Mouse (Mus musculus) heart, embryonic 10.5 days (tissue): ENCODE results near the gene Gfy. TPM values are rescaled to one million over a fixed set of nuclear protein-coding genes. Genes with fewer than 3 reads are reported as not detected.
A peak's percentile ranks its signal among the peaks of the same experiment; 100 is the strongest.
"Not testable (repeated sequence)": the region's sequence is repeated elsewhere in the genome, so short reads cannot be mapped to it uniquely, and the experiment has no call there.

ENCODE experiments used
- DNase-seq: peaks from one replicate; pipeline ENCODE4 v3.0.0-alpha.2; 2017; ENCODE audit warnings: low spot score
- H3K27ac ChIP-seq: fragments of 300-500 bp; sonication (generic); 2 replicates; pipeline ENCODE4 v1.5.1; 2016; ENCODE audit warnings: mild to moderate bottlenecking
- H3K27me3 ChIP-seq: fragments of 300-500 bp; sonication (generic); 2 replicates; pipeline ENCODE4 v1.6.1; 2016; ENCODE audit warnings: mild to moderate bottlenecking; ENCODE audit not compliant: poor library complexity, insufficient read depth, severe bottlenecking
- H3K36me3 ChIP-seq: fragments of 300-500 bp; sonication (generic); 2 replicates; pipeline ENCODE4 v1.6.1; 2016; ENCODE audit warnings: mild to moderate bottlenecking, moderate library complexity
- H3K4me1 ChIP-seq: fragments of 300-500 bp; sonication (generic); 2 replicates; pipeline ENCODE4 v1.6.1; 2016; ENCODE audit warnings: mild to moderate bottlenecking
- H3K4me3 ChIP-seq: fragments of 300-500 bp; sonication (generic); 2 replicates; pipeline ENCODE4 v1.5.1; 2016; ENCODE audit warnings: mild to moderate bottlenecking, moderate library complexity
- H3K9me3 ChIP-seq: fragments of 300-500 bp; sonication (generic); 2 replicates; pipeline ENCODE4 v1.6.1; 2016; ENCODE audit warnings: mild to moderate bottlenecking, moderate library complexity
- WGBS: fragments of 180-500 bp; shearing (Covaris S2); methylation state at CpG from one replicate; pipeline ENCODE4 v1.1.7; 2016; 5-methylcytosine and 5-hydroxymethylcytosine counted together
- polyA plus RNA-seq: library from polyadenylated mRNA; unstranded; fragments of >200 nt; fragmentation: Nextera tagmentation; extraction: Ambion mirVana; gene quantifications from 2 replicates; pipeline ENCODE4 v1.2.1, GENCODE M21; 2016

Gene Gfy
- polyA plus RNA-seq, 1 experiment from 2014 or later = not detected

- H3K9me3 ChIP-seq = peaks cover 16% of the 10 kb centered on the region
- peaks cover 97% of the 10 kb centered on the region for H3K27me3 ChIP-seq
- DNase-seq = no peak
- peaks cover 15% of the 10 kb centered on the region for H3K4me1 ChIP-seq
- 0 out of 2 replicates have a peak overlapping the region, but pooled peaks have one; percentile 25 for H3K27ac ChIP-seq
- 6% methylated on average over 29 of the region's 29 CpGs for WGBS
- peaks cover 6% of the 10 kb centered on the region; the same call in 1 of the 2 replicates for H3K36me3 ChIP-seq
- H3K4me3 ChIP-seq = peak overlapping the region; percentile 40
These were observed 4.6 kb downstream of the Gfy start for GRCm38 (mm10) chr7:45174567-45175280.

GRCm38 (mm10) chr7:45173772-45174171 is 5.6 kb downstream of the Gfy start:
- not testable (repeated sequence) for H3K27ac ChIP-seq, DNase-seq, H3K4me3 ChIP-seq
- 39% methylated on average over 1 of the region's 1 CpGs for WGBS
- Histone ChIP-seq H3K36me3 (peaks cover 15% of the 10 kb centered on the region), H3K9me3 (peaks cover 25% of the 10 kb centered on the region), H3K27me3 (peaks cover 97% of the 10 kb centered on the region), H3K4me1 (peaks cover 16% of the 10 kb centered on the region)

GRCm38 (mm10) chr7:45172974-45173373 is 6.4 kb downstream of the Gfy start:
- no peak for DNase-seq
- WGBS = 56% methylated on average over 7 of the region's 7 CpGs
- Histone ChIP-seq H3K4me3 (no peak overlapping the region), H3K9me3 (peaks cover 27% of the 10 kb centered on the region), H3K27ac (no peak overlapping the region), H3K4me1 (peaks cover 24% of the 10 kb centered on the region), H3K36me3 (peaks cover 16% of the 10 kb centered on the region), H3K27me3 (peaks cover 97% of the 10 kb centered on the region)

- 86% methylated on average over 3 of the region's 3 CpGs for WGBS
- Histone ChIP-seq H3K4me1 (peaks cover 19% of the 10 kb centered on the region), H3K9me3 (peaks cover 27% of the 10 kb centered on the region), H3K4me3 (peak overlapping the region; percentile 27; the same call in 1 of the 2 replicates), H3K27me3 (peaks cover 97% of the 10 kb centered on the region), H3K27ac (no peak overlapping the region), H3K36me3 (peaks cover 16% of the 10 kb centered on the region)
- no peak for DNase-seq
These were observed 9.9 kb downstream of the Gfy start for GRCm38 (mm10) chr7:45169495-45169894.

GRCm38 (mm10) chr7:45168656-45169055 is 10.7 kb downstream of the Gfy start:
- Histone ChIP-seq H3K36me3 (peaks cover 16% of the 10 kb centered on the region), H3K27me3 (peaks cover 98% of the 10 kb centered on the region), H3K9me3 (peaks cover 27% of the 10 kb centered on the region), H3K27ac (no peak overlapping the region), H3K4me3 (peak overlapping the region; percentile 27), H3K4me1 (peaks cover 27% of the 10 kb centered on the region)
- 5% methylated on average over 24 of the region's 24 CpGs for WGBS
- no peak for DNase-seq

- Histone ChIP-seq H3K36me3 (peaks cover 16% of the 10 kb centered on the region), H3K9me3 (peaks cover 27% of the 10 kb centered on the region), H3K27me3 (peaks cover 99% of the 10 kb centered on the region), H3K4me1 (peaks cover 30% of the 10 kb centered on the region), H3K27ac (no peak overlapping the region), H3K4me3 (peak overlapping the region; percentile 15; the same call in 1 of the 2 replicates)
- 3% methylated on average over 19 of the region's 19 CpGs for WGBS
- DNase-seq = no peak
These were observed 11.5 kb downstream of the Gfy start for GRCm38 (mm10) chr7:45167761-45168445.

- DNase-seq = no peak
- peaks cover 27% of the 10 kb centered on the region for H3K9me3 ChIP-seq
- H3K27ac ChIP-seq = no peak overlapping the region
- H3K4me1 ChIP-seq = peaks cover 38% of the 10 kb centered on the region
- H3K4me3 ChIP-seq = no peak overlapping the region
- peaks cover 16% of the 10 kb centered on the region for H3K36me3 ChIP-seq
- H3K27me3 ChIP-seq = peaks cover 96% of the 10 kb centered on the region
- WGBS = 29% methylated on average over 10 of the region's 10 CpGs
These were observed 12.4 kb downstream of the Gfy start for GRCm38 (mm10) chr7:45166950-45167401.

GRCm38 (mm10) chr7:45165701-45166100 is 13.7 kb downstream of the Gfy start:
- Histone ChIP-seq H3K4me1 (peaks cover 41% of the 10 kb centered on the region), H3K27ac (no peak overlapping the region), H3K4me3 (no peak overlapping the region), H3K27me3 (peaks cover 84% of the 10 kb centered on the region), H3K36me3 (peaks cover 20% of the 10 kb centered on the region), H3K9me3 (peaks cover 21% of the 10 kb centered on the region)
- no peak for DNase-seq
- 44% methylated on average over 11 of the region's 11 CpGs for WGBS

- Histone ChIP-seq H3K4me1 (peaks cover 41% of the 10 kb centered on the region), H3K36me3 (peaks cover 21% of the 10 kb centered on the region), H3K4me3 (no peak overlapping the region), H3K27me3 (peaks cover 76% of the 10 kb centered on the region), H3K27ac (no peak overlapping the region), H3K9me3 (peaks cover 13% of the 10 kb centered on the region)
- no peak for DNase-seq
- 56% methylated on average over 5 of the region's 5 CpGs for WGBS
These were observed 14.5 kb downstream of the Gfy start for GRCm38 (mm10) chr7:45164833-45165232.

GRCm38 (mm10) chr7:45163735-45164490 is 15.5 kb downstream of the Gfy start, which contains the start of gene Slc17a7:
Slc17a7 (plus strand) TSS chr7:45163949.
- Histone ChIP-seq H3K4me3 (peak within 1 kb of the TSS; percentile 61), H3K36me3 (peaks cover 21% of the 10 kb centered on the region), H3K27ac (peak within 1 kb of the TSS; percentile 69; the same call in 1 of the 2 replicates), H3K27me3 (peaks cover 66% of the 10 kb centered on the region), H3K9me3 (peaks cover 3% of the 10 kb centered on the region), H3K4me1 (peaks cover 41% of the 10 kb centered on the region)
- 2% methylated on average over 39 of the region's 41 CpGs for WGBS
- no peak for DNase-seq

GRCm38 (mm10) chr7:45162996-45163615 is 16.3 kb downstream of the Gfy start:
- no peak overlapping the region for H3K27ac ChIP-seq
- peaks cover 34% of the 10 kb centered on the region for H3K4me1 ChIP-seq
- H3K9me3 ChIP-seq = no peaks in the 10 kb centered on the region
- H3K36me3 ChIP-seq = peaks cover 25% of the 10 kb centered on the region
- no peak for DNase-seq
- 68% methylated on average over 9 of the region's 9 CpGs for WGBS
- peaks cover 58% of the 10 kb centered on the region for H3K27me3 ChIP-seq
- no peak overlapping the region for H3K4me3 ChIP-seq

- peaks cover 53% of the 10 kb centered on the region for H3K27me3 ChIP-seq
- no peak overlapping the region for H3K27ac ChIP-seq
- DNase-seq = no peak
- peaks cover 30% of the 10 kb centered on the region for H3K36me3 ChIP-seq
- peak overlapping the region; percentile 59 for H3K4me3 ChIP-seq
- H3K9me3 ChIP-seq = no peaks in the 10 kb centered on the region
- 28% methylated on average over 6 of the region's 6 CpGs for WGBS
- H3K4me1 ChIP-seq = peaks cover 28% of the 10 kb centered on the region
These were observed 16.8 kb downstream of the Gfy start for GRCm38 (mm10) chr7:45162551-45162950.
